Mouse (Mus musculus) cerebellum, postnatal 4 days (tissue): ENCODE measurements around the gene Plac9a.
"Not testable (repeated sequence)": the region's sequence is repeated elsewhere in the genome, so short reads cannot be mapped to it uniquely, and the experiment has no call there.

ENCODE experiments used
- DNase-seq, 2 experiments: peaks; one replicate each; pipeline ENCODE4 v3.0.0; 2022; ENCODE audit warnings: low spot score in 2 of 2, mixed read lengths in 1 of 2

The Plac9a gene

DNA sequence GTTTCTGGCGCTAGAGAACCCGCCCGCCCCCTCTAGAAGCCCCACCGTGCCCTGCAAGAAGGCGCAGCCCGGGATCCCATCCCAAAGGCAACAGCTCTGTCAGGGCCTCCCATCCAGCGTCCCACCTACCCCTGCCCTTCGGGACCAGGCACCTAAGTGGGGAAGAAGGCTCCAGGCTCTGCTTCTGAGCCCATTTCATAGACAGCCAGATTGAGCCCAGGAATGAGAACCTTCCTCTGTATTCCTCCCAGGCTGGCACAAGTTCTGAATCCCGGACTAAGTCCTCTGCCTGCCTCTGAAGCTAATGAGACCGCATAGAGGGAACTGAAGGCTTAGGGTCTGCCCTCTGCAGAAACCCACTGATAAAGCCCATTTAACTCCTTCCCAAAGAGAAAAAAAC is at the start of gene Plac9a:
Gene Plac9a, minus strand, starts transcription at position 101 of the 400 bp plus-strand sequence.
- not testable (repeated sequence) for DNase-seq

DNA sequence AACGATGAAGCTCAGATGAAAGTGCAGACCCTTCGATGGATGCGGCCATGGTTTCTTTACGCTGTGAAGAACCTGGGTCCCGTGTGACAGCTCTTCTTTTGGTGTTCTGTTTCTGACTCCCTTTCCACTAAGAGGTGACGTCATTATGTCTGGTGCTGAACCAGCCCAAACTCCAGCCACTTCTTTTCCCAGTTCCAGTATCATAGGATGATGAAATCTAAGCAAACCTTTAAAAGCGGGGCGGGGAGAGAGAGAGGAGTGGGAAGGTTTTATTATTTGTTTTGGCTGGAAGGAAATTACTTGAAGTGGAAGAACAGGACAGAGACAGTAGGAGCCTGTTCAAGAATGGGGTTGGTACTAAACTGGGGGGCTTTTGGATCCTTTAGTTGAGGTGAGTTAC is 35.1 kb upstream of the Plac9a start, which contains the start of gene Cphx1:
Gene Cphx1, plus strand, starts transcription at position 301 of the 400 bp plus-strand sequence.
- DNase-seq = not testable (repeated sequence)

DNA sequence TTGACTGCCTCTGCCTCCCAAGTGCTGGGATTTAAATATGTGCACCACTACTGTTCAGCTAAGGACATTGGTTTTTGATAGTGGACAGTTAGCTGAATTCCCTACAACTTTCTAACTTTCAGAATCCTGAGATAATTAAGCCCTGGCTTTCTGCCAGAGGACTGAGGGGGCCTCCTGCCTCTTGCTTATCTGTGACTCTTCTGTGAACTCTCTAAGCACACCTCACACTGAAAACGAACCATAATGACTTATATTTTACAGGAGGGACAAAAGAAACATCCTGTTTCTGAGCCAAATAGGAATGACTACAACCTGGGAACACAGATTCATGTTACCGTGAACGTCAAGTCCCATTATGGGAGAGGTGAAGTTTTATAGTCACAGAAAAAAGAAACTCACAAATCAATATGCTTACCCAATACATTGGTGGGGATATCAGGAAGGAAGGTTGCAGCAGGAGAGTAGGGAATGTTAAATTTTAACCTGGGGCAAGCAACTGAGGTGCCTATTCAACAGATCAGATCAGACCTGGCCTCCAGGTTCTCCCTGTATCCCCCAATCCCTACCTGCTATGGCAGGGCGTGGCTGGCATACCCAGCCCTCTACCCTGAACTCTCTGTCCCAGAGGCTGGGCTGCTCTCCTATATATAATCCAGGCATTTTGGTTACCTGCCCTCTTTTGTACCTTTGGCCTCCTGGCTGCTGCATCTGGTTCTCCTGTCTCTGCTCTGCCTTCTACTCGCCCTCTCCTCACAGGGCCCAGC is 34.1 kb upstream of the Plac9a start:
- not testable (repeated sequence) for DNase-seq

DNA sequence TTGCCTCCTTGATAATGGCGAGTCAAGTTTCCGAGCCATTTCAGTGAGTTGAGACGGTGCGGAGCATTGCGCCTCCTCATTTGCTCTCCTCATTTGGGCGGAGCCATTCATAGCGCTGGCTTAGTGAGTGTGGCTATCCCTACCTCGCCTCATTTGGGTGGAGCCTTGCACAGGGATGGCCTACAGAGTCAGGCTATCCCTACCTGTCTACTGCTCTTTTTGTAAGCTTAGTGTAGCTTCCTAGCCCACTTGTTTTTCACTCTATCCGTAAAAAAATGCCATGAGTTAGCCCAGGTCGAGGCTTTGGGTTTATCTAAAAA is 24.6 kb upstream of the Plac9a start, which contains the start of gene Tmem254a:
Gene Tmem254a, minus strand, starts transcription at position 111 of the 320 bp plus-strand sequence.
- DNase-seq = not testable (repeated sequence)

DNA sequence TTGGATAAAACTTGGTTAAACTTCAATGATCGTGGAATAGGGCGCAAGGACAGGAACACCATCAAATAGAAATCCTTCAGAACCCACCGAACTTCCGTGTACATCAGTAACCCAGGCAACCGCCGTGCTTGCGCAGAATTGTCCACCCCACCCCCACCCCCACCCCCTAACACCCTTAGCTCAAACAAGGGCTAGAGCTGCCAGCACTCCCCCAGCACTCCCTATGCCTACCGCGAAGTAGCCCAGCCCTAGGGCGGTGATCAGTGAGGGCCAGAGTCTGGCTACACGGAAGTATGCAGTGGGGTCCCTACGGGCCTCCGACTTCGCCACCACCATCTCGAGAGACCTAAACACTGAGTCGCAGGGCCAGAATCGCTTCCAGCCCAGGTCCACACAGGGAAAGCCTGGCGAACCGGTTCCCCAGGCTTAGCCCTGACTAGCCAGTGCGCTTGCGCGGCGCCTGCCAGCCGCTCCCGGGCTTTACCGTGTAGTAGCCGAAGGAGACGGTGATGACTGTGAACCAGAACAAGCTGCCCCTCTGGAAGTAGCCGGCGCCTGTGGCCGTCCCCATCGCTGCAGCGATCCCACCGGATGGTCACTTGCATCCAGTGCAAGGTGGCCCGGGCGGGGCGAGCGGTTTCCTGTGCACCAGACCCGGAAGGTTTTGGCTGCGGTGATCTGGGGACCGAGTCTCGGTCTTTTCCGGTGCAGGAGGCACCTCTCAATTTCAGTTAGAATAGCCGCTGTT is 24.1 kb upstream of the Plac9a start:
- DNase-seq = not testable (repeated sequence)

DNA sequence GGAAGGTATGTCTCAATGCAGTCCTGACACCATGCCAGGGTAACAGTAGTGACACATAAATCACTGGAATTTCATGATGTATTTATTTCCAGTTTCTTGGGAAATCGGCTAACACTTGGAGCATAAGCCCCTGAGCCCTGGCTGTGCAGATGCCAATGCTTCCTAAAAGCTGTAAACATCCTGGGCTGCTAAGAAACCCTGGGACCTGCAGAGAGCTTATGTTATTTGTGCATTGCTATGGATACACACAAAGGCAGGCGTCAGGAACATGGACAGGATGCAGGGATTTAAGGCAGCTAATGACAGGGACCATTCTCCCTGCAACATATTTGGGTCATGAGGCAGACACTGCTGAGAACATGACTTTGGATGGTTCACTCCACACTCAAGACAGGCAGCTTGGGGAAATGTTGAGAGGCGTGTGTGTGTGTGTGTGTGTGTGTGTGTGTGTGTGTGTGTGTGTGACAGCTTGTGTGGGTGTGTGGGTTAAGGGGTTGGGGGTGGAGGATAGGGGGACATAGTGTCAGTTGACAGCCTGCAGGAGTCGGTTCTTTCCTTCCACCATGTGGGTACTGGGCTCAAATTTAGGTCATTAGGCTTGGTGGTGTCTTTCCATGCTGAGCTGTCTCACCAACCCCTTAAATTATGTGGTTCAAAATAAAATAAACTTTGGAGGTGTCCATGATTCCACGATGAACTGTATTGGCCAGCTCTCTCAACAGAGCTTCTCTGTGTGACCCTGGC is 15.7 kb upstream of the Plac9a start:
- not testable (repeated sequence) for DNase-seq

DNA sequence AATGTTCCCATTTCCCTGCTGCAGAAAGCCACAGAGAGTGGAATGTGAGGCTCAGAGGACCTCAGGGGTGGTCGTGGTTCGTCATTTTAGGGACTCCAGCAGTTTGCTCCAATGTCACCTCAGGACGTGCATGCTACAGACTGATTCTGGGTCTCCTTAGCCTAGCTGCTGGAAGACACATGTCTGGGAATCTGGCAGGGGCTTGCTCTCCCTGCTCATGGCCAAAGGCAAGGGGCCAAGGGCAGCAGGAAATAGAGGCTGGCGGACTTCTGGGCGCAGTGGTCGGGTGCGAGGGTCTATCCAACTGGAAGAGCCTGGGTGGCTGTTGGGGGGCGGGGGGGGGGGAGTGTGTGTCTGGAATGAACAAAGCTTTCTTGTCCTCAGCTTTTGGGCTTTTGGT is 6.1 kb upstream of the Plac9a start:
- DNase-seq = not testable (repeated sequence)

DNA sequence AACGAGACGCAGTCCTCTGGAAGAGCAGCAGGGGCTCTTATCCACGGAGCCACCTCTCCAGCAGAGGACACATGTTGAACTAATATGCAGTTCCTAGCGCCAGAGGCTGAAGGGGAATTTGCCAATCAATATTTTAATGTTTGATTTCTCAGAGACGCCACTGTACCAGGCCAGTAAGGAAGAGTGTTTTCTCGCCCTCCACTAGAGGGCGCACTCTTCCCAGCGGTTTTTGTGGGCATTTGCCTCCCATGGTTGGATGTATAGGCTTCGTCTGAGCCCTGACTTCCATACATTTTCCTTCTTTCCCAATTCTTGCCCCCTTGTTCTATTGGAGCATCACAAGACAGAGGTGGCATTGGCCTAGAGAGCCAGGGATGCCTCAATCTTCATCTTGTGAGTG is 4.4 kb upstream of the Plac9a start:
- not testable (repeated sequence) for DNase-seq

DNA sequence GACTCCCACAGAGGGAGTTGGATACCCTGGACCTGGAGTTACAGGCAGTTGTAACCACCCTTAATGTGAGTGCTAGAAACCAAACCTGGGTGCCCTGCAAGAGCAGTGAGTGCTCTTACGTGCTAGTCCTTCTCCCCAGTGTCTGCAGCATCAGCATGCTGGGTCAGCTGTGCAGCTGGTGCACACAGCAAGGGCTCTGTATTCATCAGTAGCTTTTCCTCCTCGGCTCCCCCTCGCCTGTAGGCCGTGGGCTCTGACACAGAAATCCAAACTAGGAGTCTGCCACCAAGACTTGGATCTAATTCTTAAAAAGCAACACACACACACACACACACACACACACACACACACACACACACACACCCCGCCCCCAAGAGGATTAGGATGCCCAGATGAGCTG is 2.3 kb upstream of the Plac9a start:
- peak in 1 of 2 experiments; percentile 0 for DNase-seq

DNA sequence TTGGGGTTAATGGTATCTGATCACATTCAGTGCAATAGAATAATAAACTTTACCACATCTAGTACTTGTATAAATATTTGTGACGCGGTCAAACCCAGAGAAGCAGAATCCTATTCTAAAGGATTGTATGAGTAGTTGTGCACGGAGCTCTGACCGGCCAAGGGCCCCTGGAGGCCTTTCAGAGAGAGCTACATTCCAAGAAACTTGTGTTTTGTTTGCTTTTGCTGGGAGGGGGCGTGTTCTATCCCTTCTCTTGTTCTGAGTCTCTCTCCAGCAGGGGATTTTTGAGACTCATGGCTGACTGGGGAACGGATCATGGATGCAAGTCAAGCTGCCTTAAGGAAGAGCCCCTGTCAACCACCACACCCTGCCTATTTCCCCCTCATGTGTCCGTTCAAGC is 7.2 kb downstream of the Plac9a start:
- DNase-seq = not testable (repeated sequence)

DNA sequence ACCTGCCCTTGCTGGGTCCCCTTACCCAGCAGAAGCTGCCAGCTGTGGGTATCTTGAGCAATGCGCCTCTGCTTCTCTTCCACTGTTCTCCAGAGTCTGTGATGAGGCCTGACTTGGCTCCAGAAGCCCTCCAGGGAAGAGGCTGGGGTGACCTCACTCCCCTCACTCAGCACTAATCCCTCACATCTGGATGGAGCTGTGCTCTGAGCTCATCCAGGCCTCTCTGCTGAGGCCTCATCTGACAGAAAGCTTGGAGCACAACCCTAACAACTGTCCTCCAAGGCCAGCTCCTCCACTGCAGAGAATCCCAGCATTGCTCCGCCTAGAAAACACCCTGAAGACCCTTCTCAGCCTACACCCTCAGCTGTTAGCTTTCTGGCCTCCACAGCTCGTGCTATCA is 8.3 kb downstream of the Plac9a start:
- DNase-seq = not testable (repeated sequence)

DNA sequence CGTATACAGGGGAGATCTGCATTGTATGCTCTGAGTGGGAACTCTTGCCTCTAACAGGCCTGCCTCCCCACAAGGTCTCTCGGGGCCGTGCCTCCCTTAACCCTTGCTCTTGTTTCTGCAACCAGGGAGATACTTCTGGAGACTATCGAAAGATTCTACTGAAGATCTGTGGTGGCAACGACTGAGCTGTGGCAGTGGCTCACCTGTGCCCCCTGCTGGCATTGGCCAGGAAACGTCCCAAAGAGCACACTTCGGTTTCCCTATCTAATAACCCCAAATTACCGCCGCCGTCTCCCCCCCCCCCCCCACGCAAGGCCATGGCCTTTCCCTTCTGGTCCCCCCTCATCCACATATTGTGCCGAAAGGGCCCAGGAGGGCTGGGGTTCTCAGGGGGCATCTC is 17.0 kb downstream of the Plac9a start:
- DNase-seq = not testable (repeated sequence)

DNA sequence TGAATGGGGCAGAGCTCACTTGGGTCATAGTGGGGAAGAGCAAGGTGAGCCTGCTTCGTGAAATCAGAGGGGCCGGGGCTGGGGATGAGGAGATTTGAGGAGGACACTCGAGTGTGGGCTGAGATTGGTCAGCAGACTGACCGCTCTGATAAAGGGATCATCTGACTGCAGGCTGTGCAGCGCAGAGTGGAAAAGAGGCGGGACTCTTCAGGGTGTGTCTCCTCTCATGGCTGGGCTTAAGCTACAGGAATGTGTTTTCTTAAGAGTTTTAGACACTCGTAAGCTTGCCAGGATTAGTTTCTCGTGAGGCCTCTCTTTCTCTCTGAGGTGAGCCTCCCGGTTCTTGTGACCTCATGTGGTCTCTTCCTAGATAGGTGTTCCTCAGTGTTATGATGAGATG is 21.1 kb downstream of the Plac9a start:
- DNase-seq = not testable (repeated sequence)

DNA sequence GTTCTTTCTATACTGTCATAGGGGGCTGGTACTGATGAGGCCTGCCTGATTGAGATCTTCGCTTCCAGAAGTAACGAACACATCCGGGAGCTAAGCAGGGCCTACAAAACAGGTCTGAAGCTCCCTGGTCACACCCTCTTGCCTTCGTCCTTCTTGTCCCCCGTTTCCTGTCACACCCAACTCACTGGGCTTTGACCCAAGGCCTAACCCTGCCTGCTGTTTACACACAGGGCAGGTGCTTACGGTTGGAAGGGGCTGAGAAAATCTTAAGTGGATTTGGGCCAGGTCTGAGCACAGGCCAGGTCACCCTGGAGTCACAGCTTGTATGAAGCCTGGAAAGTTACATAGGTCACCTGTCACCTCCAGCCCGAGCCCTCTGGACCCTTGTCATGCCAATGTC is 26.3 kb downstream of the Plac9a start:
- DNase-seq = not testable (repeated sequence)

DNA sequence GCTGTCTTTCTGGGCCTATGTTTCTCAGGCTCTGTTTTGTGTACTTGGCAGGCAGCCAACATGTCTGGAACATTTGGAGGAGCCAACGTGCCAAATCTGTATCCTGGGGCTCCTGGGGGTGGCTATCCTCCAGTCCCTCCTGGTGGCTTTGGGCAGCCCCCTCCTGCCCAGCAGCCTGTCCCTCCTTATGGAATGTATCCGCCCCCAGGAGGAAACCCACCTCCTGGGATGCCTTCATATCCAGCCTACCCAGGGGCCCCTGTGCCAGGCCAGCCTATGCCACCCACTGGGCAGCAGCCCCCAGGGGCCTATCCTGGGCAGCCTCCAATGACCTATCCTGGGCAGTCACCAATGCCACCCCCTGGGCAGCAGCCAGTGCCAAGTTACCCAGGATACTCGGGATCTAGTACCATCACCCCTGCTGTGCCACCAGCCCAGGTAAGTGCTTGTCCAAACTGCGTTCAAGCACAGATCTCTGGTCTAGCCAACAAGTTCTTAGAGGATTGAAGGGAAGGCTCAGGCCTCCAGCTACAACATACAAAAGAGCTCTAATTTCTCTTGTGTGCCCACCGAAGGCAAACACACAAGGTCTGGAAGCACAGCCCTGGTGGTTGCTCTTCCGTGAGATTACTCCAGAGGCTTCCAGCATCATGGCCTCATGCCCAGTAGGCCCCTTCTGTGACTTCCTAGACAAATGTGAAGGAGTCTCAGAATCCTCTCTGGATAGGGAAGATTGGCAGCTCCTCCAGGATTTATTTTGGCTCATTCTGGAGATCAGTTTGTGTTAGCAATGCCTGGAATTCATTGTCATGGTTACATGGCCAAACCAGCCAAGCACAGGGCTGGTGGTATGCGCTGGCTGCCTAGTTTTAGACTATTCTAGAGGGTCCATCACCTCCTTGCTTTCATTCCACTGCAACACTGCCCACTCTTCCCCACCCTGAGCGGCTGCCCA is 30.2 kb downstream of the Plac9a start:
- peak in 1 of 2 experiments; percentile 52 for DNase-seq

DNA sequence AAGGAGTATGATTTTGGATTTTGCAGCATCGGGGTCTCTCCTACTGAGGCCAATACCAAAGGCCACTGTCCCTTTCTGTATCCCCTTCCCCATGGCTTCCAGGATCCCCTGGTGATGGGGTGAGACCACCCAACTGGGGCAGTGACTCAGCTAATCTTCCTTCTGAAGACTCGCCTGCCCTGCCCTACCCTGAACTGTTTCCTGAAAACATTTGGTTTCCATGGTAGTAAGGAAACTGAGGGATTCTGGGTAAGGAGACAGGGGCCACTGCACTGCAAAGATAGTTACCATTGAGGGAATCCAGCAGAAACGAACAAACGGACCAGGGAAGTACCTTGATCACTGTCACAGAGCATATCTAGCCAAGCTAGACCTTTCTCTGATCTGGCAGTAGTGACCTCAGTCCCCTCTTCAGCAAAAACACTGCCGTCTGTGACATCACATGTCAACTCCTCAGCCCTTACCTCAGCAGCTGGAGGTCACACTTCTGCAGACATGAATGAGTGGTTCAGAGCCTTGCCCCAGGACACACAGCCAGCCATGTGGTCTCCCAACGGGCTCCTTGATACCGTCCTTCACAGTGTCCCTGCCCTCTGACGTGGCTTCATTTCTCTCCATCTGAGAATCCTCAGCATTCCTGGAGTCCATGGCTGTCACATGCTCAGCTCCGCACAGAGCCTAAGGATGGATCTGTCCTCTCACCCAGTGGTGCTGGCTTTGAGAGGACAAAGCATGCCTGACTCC is 33.6 kb downstream of the Plac9a start:
- no peak for DNase-seq

DNA sequence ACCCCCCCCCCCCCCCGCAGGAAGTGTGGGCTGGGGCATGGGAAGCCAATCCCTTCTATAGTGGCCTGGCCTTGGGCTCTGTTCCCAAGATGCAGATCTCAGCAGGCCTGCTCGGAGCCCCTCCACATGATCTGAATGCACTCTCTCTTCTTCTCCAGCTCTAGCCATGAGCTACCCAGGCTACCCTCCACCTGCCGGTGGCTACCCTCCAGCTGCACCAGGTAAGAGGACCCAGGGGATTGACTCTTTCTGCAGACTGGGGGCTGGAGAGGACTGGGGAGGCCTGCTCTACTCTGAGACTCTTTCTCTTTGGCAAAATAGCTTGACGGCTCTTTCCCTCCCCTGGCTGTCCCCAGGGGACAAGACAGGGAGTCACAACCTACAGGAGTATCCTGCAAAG is 34.2 kb downstream of the Plac9a start:
- DNase-seq = no peak

DNA sequence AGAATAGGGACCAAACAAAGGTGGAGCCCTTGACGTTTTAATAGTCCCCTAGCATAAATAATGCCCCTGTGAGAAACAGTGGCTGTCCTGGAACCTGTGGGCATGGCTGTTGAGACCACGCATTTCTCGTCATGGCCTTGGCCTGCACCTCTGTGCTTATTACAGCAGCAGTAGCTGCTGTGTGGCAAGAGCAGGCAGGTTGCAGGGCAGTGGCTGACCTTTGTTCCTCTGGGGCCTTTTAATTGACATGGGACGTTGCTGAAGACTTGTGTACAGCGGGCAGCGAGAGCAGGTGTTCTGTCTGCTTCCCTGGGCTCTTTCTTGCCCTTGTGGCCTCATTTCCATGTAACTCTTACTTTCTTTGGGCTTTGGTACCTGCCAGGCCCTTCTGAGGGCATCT is 35.1 kb downstream of the Plac9a start:
- no peak for DNase-seq

DNA sequence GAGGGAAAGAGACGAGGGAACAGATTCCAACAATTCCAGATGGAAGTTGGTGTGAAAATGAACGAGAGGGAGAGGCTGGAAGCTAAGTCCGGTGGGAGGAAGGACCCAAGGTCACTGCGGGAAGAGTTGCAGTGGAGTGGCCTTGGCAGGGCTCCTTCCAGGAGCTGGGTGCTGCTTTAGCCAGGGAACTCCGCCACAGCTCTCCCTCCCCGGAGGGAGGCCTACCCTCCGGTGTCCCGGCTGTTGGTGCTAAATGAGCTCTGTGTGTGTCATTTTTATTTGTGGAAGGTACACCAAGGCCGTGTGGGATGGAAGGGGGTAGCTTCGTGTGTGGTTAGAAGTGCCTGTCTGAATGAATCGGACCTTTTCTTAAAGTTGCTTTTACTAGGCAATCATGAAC is 36.1 kb downstream of the Plac9a start:
- no peak for DNase-seq

DNA sequence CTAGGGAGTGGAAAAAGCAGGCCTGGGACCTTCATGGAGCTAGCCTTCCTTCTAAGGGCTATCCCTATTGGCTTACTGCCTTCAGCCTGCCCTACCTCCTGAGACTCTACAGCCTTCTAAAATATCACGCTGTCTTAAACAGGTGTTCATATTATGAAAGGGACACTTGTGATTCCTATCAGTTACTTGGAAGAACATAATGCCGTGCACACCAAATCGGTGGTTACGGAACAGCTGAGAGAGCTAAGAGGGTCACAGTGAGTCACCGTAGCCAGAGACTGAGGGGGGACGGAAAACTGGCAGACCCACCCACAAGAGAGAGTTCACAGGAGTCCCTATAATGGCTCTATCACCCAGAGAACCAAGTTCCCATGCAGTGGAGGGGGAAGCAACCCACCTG is 36.5 kb downstream of the Plac9a start:
- DNase-seq = no peak
